Mouse (Mus musculus): ENCODE measurements around the gene Rdh8. TPM values are rescaled to one million over a fixed set of nuclear protein-coding genes. Genes with fewer than 3 reads are reported as not detected.

The Rdh8 gene
- polyA plus RNA-seq, 1 experiment from 2014 or later, result not detected

DNA sequence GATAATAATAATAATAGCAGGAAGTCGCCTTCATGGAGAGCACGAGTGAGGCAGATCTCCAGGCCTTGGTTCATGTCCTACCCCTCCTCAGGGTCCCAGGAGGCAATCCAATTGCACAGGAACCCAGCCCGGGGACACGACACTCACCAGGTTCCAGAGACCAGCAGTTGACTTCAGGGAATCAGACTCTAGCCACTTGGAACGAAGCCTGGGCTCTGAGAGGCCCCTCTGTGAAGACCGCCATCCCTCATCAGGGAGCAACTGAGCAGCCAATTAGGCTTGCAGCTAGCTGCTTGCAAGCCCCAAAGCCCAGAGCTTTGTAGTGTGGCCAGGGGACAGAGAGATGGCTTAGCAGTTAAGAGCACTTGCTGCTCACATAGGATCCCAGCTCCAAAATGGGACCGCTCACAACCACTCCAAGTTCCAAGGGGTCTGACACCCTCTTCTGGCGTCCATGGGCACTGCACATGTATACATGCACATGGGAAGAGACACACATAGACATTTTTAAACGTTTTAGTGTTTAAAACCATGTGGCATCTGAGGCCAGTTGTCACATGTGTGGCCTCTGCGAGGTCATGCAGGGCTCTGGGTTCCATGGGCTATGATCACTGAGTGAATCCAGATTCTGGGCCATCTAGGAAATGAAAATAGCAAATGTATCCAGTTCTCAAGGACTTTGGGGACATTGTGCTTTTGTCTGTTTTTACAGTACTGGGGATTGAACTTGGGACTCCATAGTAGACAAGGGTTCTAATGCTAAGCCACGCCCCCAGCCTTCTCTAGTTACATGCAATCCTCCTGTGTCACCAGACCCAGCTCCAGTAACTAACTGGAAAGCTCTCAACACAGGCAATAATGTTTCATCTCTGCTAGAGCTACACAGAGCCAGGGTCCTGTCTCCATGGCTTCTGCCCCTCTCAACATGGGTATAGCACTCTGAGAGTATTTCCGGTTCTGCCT lies 52.2 kb downstream of the Rdh8 start:
- Histone ChIP-seq H3K27me3 (ENCODE audit: control insufficient read depth, insufficient read depth, low read length) (peaks cover 13% of the 10 kb centered on the region; the same call in 1 of the 2 replicates), H3K9ac (replicated peaks; ENCODE audit: low read depth, low read length) (no peak overlapping the region), H3K9me3 (ENCODE audit: control insufficient read depth, low read depth, low read length) (no peaks in the 10 kb centered on the region), H3K4me2 (replicated peaks; ENCODE audit: low read depth, low read length) (no peak overlapping the region), H3K4me1 (ENCODE audit: control insufficient read depth, insufficient read depth, low read length) (no peaks in the 10 kb centered on the region), H3K36me3 (ENCODE audit: control insufficient read depth, insufficient read depth, low read length) (0 out of 2 replicates have a peak, but pooled peaks cover 3% of the 10 kb centered on the region), H3K4me3 (ENCODE audit: low read depth, low read length) (no peak overlapping the region), H3K27ac (ENCODE audit: low read length) (no peak overlapping the region)
- no peak for ATAC-seq (ENCODE audit: insufficient number of reproducible peaks, insufficient read depth, low FRiP score, low read depth)
- WGBS, result 78% methylated on average over 12 of the region's 12 CpGs

DNA sequence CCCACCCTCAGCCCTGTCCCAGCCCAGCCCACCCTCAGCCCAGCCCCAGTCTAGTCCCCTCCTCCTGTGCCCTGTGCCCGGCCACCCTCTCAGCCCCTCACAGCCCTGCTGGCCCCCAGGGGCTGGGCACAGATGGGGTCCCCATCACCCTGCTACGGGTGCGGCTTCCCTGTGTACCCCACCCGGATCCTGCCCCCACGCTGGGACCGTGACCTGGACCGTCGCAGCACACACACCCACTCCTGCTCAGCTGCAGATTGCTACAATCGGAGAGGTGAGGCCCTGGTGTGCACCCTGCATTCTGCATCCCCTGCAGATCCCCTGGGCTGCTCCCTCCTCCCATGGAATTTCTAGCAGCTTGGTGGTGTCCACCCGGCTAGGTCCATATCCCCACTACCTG lies 54.7 kb downstream of the Rdh8 start:
- 88% methylated on average over 10 of the region's 10 CpGs for WGBS
- Histone ChIP-seq H3K27me3 (ENCODE audit: control insufficient read depth, insufficient read depth, low read length) (peaks cover 11% of the 10 kb centered on the region; the same call in 1 of the 2 replicates), H3K27ac (ENCODE audit: low read length) (no peak overlapping the region), H3K9me3 (ENCODE audit: control insufficient read depth, low read depth, low read length) (no peaks in the 10 kb centered on the region), H3K4me2 (replicated peaks; ENCODE audit: low read depth, low read length) (no peak overlapping the region), H3K4me1 (ENCODE audit: control insufficient read depth, insufficient read depth, low read length) (0 out of 2 replicates have a peak, but pooled peaks cover 4% of the 10 kb centered on the region), H3K9ac (replicated peaks; ENCODE audit: low read depth, low read length) (no peak overlapping the region), H3K4me3 (ENCODE audit: low read depth, low read length) (no peak overlapping the region), H3K36me3 (ENCODE audit: control insufficient read depth, insufficient read depth, low read length) (0 out of 2 replicates have a peak, but pooled peaks cover 3% of the 10 kb centered on the region)
- ATAC-seq (ENCODE audit: insufficient number of reproducible peaks, insufficient read depth, low FRiP score, low read depth), result no peak

DNA sequence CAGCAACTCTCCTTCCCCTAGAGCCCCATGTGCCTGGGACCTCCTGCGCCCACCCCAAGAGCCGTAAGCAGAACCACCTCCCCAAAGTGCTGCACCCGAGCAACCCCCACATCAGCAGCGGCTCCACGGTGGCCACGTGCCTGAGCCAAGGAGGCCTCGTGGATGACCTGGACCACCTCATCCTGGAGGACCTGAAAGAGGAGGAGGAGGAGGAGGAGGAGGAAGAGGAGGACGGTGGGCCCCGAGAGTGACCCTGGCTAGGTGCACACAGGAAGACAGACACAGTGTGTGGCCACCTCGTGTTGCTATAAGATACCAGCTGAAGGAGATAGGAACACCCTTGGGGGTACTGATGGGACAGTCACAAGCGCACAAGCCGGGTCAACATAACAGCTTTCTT lies 55.2 kb downstream of the Rdh8 start:
- 83% methylated on average over 12 of the region's 12 CpGs for WGBS
- H3K9ac ChIP-seq (replicated peaks; ENCODE audit: low read depth, low read length), result no peak overlapping the region
- H3K4me1 ChIP-seq (ENCODE audit: control insufficient read depth, insufficient read depth, low read length), result 0 out of 2 replicates have a peak, but pooled peaks cover 4% of the 10 kb centered on the region
- no peak overlapping the region for H3K4me3 ChIP-seq (ENCODE audit: low read depth, low read length)
- H3K27me3 ChIP-seq (ENCODE audit: control insufficient read depth, insufficient read depth, low read length), result peaks cover 8% of the 10 kb centered on the region; the same call in 1 of the 2 replicates
- H3K27ac ChIP-seq (ENCODE audit: low read length), result no peak overlapping the region
- no peaks in the 10 kb centered on the region for H3K9me3 ChIP-seq (ENCODE audit: control insufficient read depth, low read depth, low read length)
- ATAC-seq (ENCODE audit: insufficient number of reproducible peaks, insufficient read depth, low FRiP score, low read depth), result no peak
- H3K36me3 ChIP-seq (ENCODE audit: control insufficient read depth, insufficient read depth, low read length), result 0 out of 2 replicates have a peak, but pooled peaks cover 3% of the 10 kb centered on the region
- H3K4me2 ChIP-seq (replicated peaks; ENCODE audit: low read depth, low read length), result no peak overlapping the region

DNA sequence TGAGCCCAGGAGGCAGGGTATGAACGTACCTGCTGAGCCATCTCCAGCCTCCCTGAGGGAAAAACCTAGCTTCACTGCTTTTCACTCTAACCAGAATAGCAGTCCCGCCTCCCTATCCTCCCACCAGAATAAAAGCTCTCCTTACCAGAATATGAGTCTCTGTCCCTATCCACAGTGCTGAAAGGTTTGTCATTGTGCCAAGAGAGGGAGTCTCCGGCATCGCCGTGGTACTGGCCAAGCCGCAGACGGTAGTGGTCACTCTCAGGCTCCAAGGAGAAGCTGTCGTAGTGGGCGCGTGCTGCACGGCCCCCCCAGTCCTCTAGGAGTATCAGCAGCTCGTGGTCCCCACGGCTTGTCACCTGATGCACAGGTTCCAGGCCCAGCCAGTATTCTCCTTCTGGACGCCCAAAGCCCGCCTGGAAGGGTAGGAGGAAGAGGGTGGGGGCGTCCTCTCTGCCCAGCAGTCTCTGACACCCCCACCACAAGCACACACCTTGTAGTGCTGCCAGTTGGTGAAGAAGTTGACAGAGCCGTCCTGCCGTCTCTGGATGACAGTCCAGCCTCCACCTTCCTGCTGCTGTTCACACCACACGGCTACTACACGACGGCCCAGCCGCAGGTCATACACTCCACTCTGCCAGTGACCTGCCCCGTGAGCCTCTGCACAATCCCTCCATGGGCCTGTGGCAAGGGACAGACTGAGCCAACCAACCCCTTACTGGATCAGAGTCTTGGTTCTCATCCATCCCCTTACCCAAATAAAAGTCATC lies 56.9 kb downstream of the Rdh8 start:
- no peak for ATAC-seq (ENCODE audit: insufficient number of reproducible peaks, insufficient read depth, low FRiP score, low read depth)
- WGBS, result 64% methylated on average over 23 of the region's 23 CpGs
- H3K27me3 ChIP-seq (ENCODE audit: control insufficient read depth, insufficient read depth, low read length), result no peaks in the 10 kb centered on the region
- no peak overlapping the region for H3K27ac ChIP-seq (ENCODE audit: low read length)
- H3K36me3 ChIP-seq (ENCODE audit: control insufficient read depth, insufficient read depth, low read length), result 0 out of 2 replicates have a peak, but pooled peaks cover 3% of the 10 kb centered on the region
- H3K4me1 ChIP-seq (ENCODE audit: control insufficient read depth, insufficient read depth, low read length), result peaks cover 10% of the 10 kb centered on the region; the same call in 1 of the 2 replicates
- no peak overlapping the region for H3K4me3 ChIP-seq (ENCODE audit: low read depth, low read length)
- H3K9me3 ChIP-seq (ENCODE audit: control insufficient read depth, low read depth, low read length), result no peaks in the 10 kb centered on the region
- no peak overlapping the region for H3K9ac ChIP-seq (replicated peaks; ENCODE audit: low read depth, low read length)
- H3K4me2 ChIP-seq (replicated peaks; ENCODE audit: low read depth, low read length), result no peak overlapping the region

Other genes starting within 250 kb of the Rdh8 start
- gene Zfp846, start 237.2 kb upstream of the Rdh8 start, polyA plus RNA-seq (2014; fragmentation: Nextera tagmentation; extraction: Ambion mirVana), result 20.9 and 28.6 TPM in 2 replicates
- gene Ubl5, start 175.6 kb upstream of the Rdh8 start, polyA plus RNA-seq (2014; fragmentation: Nextera tagmentation; extraction: Ambion mirVana), result 362 and 386 TPM in 2 replicates
- gene Fbxl12, start 173.7 kb upstream of the Rdh8 start, polyA plus RNA-seq (2014; fragmentation: Nextera tagmentation; extraction: Ambion mirVana), result 12.2 and 13.5 TPM in 2 replicates
- gene Pin1, start 166.4 kb upstream of the Rdh8 start, polyA plus RNA-seq (2014; fragmentation: Nextera tagmentation; extraction: Ambion mirVana), result 45.7 and 46.5 TPM in 2 replicates
- gene Olfm2, start 72.2 kb upstream of the Rdh8 start, polyA plus RNA-seq (2014; fragmentation: Nextera tagmentation; extraction: Ambion mirVana), result 8.0 and 8.6 TPM in 2 replicates
- gene Col5a3, start 3.4 kb upstream of the Rdh8 start, polyA plus RNA-seq (2014; fragmentation: Nextera tagmentation; extraction: Ambion mirVana), result 1.1 and 1.2 TPM in 2 replicates
- 11.9 and 12.6 TPM in 2 replicates for gene A230050P20Rik, start 50.1 kb downstream of the Rdh8 start, polyA plus RNA-seq (2014; fragmentation: Nextera tagmentation; extraction: Ambion mirVana)
- 6.9 and 7.2 TPM in 2 replicates for gene Angptl6, start 61.2 kb downstream of the Rdh8 start, polyA plus RNA-seq (2014; fragmentation: Nextera tagmentation; extraction: Ambion mirVana)
- gene Ppan, start 69.7 kb downstream of the Rdh8 start, polyA plus RNA-seq (2014; fragmentation: Nextera tagmentation; extraction: Ambion mirVana), result 72.7 and 74.6 TPM in 2 replicates
- 281 and 289 TPM in 2 replicates for gene Eif3g, start 80.1 kb downstream of the Rdh8 start, polyA plus RNA-seq (2014; fragmentation: Nextera tagmentation; extraction: Ambion mirVana)
- gene Dnmt1, start 141.4 kb downstream of the Rdh8 start, polyA plus RNA-seq (2014; fragmentation: Nextera tagmentation; extraction: Ambion mirVana), result 64.7 and 69.6 TPM in 2 replicates
- 48.6 and 52.3 TPM in 2 replicates for gene S1pr2, start 158.3 kb downstream of the Rdh8 start, polyA plus RNA-seq (2014; fragmentation: Nextera tagmentation; extraction: Ambion mirVana)
- gene Mrpl4, start 184.2 kb downstream of the Rdh8 start, polyA plus RNA-seq (2014; fragmentation: Nextera tagmentation; extraction: Ambion mirVana), result 136 and 150 TPM in 2 replicates
- 10.6 and 12.5 TPM in 2 replicates for gene Icam1, start 197.5 kb downstream of the Rdh8 start, polyA plus RNA-seq (2014; fragmentation: Nextera tagmentation; extraction: Ambion mirVana)
- gene Icam4, start 210.9 kb downstream of the Rdh8 start, polyA plus RNA-seq (2014; fragmentation: Nextera tagmentation; extraction: Ambion mirVana), result 0.84 and 1.0 TPM in 2 replicates
- gene Icam5, start 213.6 kb downstream of the Rdh8 start, polyA plus RNA-seq (2014; fragmentation: Nextera tagmentation; extraction: Ambion mirVana), result 0.18 TPM in 1 of 2 replicates, not detected in the other
- gene Zglp1, start 248.6 kb downstream of the Rdh8 start, polyA plus RNA-seq (2014; fragmentation: Nextera tagmentation; extraction: Ambion mirVana), result 1.8 TPM in 1 of 2 replicates, not detected in the other

Measured in stomach, embryonic 14.5 days (tissue).